Mouse (Mus musculus): ENCODE measurements around the gene Ociad1. TPM values are rescaled to one million over a fixed set of nuclear protein-coding genes. Genes with fewer than 3 reads are reported as not detected.
"Not testable (repeated sequence)": the region's sequence is repeated elsewhere in the genome, so short reads cannot be mapped to it uniquely, and the experiment has no call there.

Gene Ociad1
- polyA plus RNA-seq, 1 experiment: 213 TPM

DNA sequence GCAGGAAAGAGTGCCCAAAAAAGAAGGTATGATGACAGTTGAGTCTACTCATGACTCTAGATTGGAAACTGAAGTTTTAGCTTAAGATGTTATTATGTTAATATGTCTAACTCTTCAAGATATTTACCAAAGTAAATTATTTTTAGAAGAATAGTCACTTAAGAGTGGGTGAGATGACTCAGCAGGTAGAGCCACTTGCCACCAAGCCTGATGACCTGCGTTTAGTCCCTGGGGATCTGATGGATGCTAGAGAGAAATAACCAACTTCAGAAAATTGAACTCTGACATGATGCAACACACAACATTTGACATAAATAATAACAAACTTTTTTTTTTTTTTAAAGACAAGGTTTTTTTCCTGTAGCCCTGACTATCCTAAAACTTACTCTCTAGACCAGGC is 17.8 kb downstream of the Ociad1 start:
- H3ac ChIP-seq (ENCODE audit: control insufficient read depth, insufficient read length): no peak overlapping the region
- no peak overlapping the region for H3K4me2 ChIP-seq (ENCODE audit: low read depth)
- H3K36me3 ChIP-seq (ENCODE audit: control insufficient read depth, insufficient read depth): peaks cover 83% of the 10 kb centered on the region
- TF ChIP-seq USF1 (IDR thresholded peaks at IDR 0.05; ENCODE audit: low read depth): no peak
- no peak for TF ChIP-seq TCF12 (IDR thresholded peaks at IDR 0.05; ENCODE audit: insufficient read depth, poor library complexity, severe bottlenecking)
- TF ChIP-seq REST (IDR thresholded peaks at IDR 0.05; ENCODE audit: insufficient read depth, insufficient read length): no peak
- TF ChIP-seq TCF3 (IDR thresholded peaks at IDR 0.05; ENCODE audit: insufficient read length, low read depth): no peak
- no peak for TF ChIP-seq MAX (IDR thresholded peaks at IDR 0.05; ENCODE audit: low read depth)
- TF ChIP-seq MYOG (IDR thresholded peaks at IDR 0.05; ENCODE audit: control insufficient read depth in 1 of 3, insufficient read depth in 1 of 3, insufficient read length in 2 of 3, low read depth in 2 of 3): no peak
- TF ChIP-seq POLR2A (IDR thresholded peaks at IDR 0.05; ENCODE audit: insufficient read length, low read depth): no peak
- TF ChIP-seq MYOD1 (IDR thresholded peaks at IDR 0.05; ENCODE audit: control insufficient read depth in 1 of 3, insufficient read length in 2 of 3, low read depth in 2 of 3): no peak
- TF ChIP-seq SRF (IDR thresholded peaks at IDR 0.05; ENCODE audit: control insufficient read depth, insufficient read length, low read depth): no peak
- no peak for TF ChIP-seq CEBPB (IDR thresholded peaks at IDR 0.05; ENCODE audit: insufficient read depth, poor library complexity, severe bottlenecking)
- no peak for TF ChIP-seq E2F4 (IDR thresholded peaks at IDR 0.05; ENCODE audit: insufficient read depth)
- no peak for TF ChIP-seq POLR2AphosphoS2 (IDR thresholded peaks at IDR 0.05; ENCODE audit: insufficient read length, low read depth)
- no peaks in the 10 kb centered on the region for H3K79me2 ChIP-seq (ENCODE audit: control insufficient read depth, insufficient read depth)
- H3K4me3 ChIP-seq: no peak overlapping the region
- H3K27me3 ChIP-seq (ENCODE audit: control insufficient read depth, insufficient read depth, insufficient read length): no peaks in the 10 kb centered on the region

- H3K27me3 ChIP-seq (ENCODE audit: control insufficient read depth, insufficient read depth, insufficient read length): no peaks in the 10 kb centered on the region
- H3K4me2 ChIP-seq (ENCODE audit: low read depth): no peak overlapping the region
- H3ac ChIP-seq (ENCODE audit: control insufficient read depth, insufficient read length): no peak overlapping the region
- no peaks in the 10 kb centered on the region for H3K79me2 ChIP-seq (ENCODE audit: control insufficient read depth, insufficient read depth)
- peaks cover 77% of the 10 kb centered on the region for H3K36me3 ChIP-seq (ENCODE audit: control insufficient read depth, insufficient read depth)
- TF ChIP-seq REST (IDR thresholded peaks at IDR 0.05; ENCODE audit: insufficient read depth, insufficient read length): no peak
- no peak for TF ChIP-seq CEBPB (IDR thresholded peaks at IDR 0.05; ENCODE audit: insufficient read depth, poor library complexity, severe bottlenecking)
- no peak overlapping the region for H3K4me3 ChIP-seq
Measured at GRCm38 (mm10) chr5:73311458-73311857, 18.9 kb downstream of the Ociad1 start.

DNA sequence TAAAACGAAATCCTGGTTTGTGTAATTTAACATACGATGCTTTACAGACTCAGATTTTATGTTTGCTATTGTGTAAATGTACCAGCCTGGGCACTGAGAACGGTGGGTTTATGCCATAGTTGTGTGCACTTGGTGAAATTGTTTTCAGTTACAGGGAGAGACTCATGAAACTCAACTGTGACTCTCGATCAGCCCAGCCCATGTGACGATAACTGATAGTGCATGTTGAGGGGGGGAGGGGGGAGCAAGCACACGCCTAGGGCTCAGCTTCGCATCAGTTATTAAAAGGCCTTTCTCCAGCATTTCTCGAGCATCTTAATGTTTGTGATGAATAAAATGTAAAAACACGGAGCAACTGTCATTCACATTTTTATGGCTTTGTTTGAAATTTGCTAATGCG is 21.0 kb downstream of the Ociad1 start:
- H3ac ChIP-seq (ENCODE audit: control insufficient read depth, insufficient read length): no peak overlapping the region
- no peak overlapping the region for H3K4me2 ChIP-seq (ENCODE audit: low read depth)
- H3K79me2 ChIP-seq (ENCODE audit: control insufficient read depth, insufficient read depth): no peaks in the 10 kb centered on the region
- no peaks in the 10 kb centered on the region for H3K27me3 ChIP-seq (ENCODE audit: control insufficient read depth, insufficient read depth, insufficient read length)
- H3K4me3 ChIP-seq: no peak overlapping the region
- TF ChIP-seq MYOG (IDR thresholded peaks at IDR 0.05; ENCODE audit: control insufficient read depth in 1 of 3, insufficient read depth in 1 of 3, insufficient read length in 2 of 3, low read depth in 2 of 3) (no peak), SRF (IDR thresholded peaks at IDR 0.05; ENCODE audit: control insufficient read depth, insufficient read length, low read depth) (no peak), POLR2AphosphoS2 (IDR thresholded peaks at IDR 0.05; ENCODE audit: insufficient read length, low read depth) (no peak), POLR2A (IDR thresholded peaks at IDR 0.05; ENCODE audit: insufficient read length, low read depth) (no peak), TCF12 (IDR thresholded peaks at IDR 0.05; ENCODE audit: insufficient read depth, poor library complexity, severe bottlenecking) (no peak)
- peaks cover 71% of the 10 kb centered on the region for H3K36me3 ChIP-seq (ENCODE audit: control insufficient read depth, insufficient read depth)

DNA sequence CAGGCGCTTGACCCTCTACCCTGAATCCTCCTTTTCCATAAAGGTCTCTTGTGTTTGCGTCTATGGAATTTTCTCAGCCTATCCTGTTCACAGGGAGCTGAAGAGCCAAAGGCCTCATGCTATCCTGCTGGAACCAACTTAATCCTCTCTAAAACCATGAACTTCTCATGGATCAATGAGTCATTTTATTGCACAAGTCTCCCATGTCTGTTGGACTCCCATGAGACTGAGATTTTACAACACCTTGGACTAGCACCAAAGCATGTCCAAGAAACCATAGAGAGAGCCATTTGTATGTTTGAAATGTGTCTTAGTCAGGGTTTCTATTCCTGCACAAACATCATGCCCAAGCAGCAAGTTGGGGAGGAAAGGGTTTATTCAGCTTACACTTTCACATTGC is 22.1 kb downstream of the Ociad1 start:
- H3ac ChIP-seq (ENCODE audit: control insufficient read depth, insufficient read length): no peak overlapping the region
- no peaks in the 10 kb centered on the region for H3K79me2 ChIP-seq (ENCODE audit: control insufficient read depth, insufficient read depth)
- no peaks in the 10 kb centered on the region for H3K27me3 ChIP-seq (ENCODE audit: control insufficient read depth, insufficient read depth, insufficient read length)
- no peak overlapping the region for H3K4me2 ChIP-seq (ENCODE audit: low read depth)
- TF ChIP-seq TCF12 (IDR thresholded peaks at IDR 0.05; ENCODE audit: insufficient read depth, poor library complexity, severe bottlenecking): no peak
- TF ChIP-seq CEBPB (IDR thresholded peaks at IDR 0.05; ENCODE audit: insufficient read depth, poor library complexity, severe bottlenecking): peak; percentile 87
- H3K36me3 ChIP-seq (ENCODE audit: control insufficient read depth, insufficient read depth): peaks cover 62% of the 10 kb centered on the region
- no peak overlapping the region for H3K4me3 ChIP-seq

GRCm38 (mm10) chr5:73319306-73319705 is 26.7 kb downstream of the Ociad1 start:
- Histone ChIP-seq H3K79me2 (ENCODE audit: control insufficient read depth, insufficient read depth) (no peaks in the 10 kb centered on the region), H3K36me3 (ENCODE audit: control insufficient read depth, insufficient read depth) (peaks cover 22% of the 10 kb centered on the region), H3ac (ENCODE audit: control insufficient read depth, insufficient read length) (no peak overlapping the region), H3K27me3 (ENCODE audit: control insufficient read depth, insufficient read depth, insufficient read length) (no peaks in the 10 kb centered on the region), H3K4me2 (ENCODE audit: low read depth) (no peak overlapping the region), H3K4me3 (no peak overlapping the region)
- no peak for TF ChIP-seq SRF (IDR thresholded peaks at IDR 0.05; ENCODE audit: control insufficient read depth, insufficient read length, low read depth)
- TF ChIP-seq E2F4 (IDR thresholded peaks at IDR 0.05; ENCODE audit: insufficient read depth): no peak
- no peak for TF ChIP-seq REST (IDR thresholded peaks at IDR 0.05; ENCODE audit: insufficient read depth, insufficient read length)

- not testable (repeated sequence) for H3K27me3 ChIP-seq (ENCODE audit: control insufficient read depth, insufficient read depth, insufficient read length); H3K4me3 ChIP-seq; H3K36me3 ChIP-seq (ENCODE audit: control insufficient read depth, insufficient read depth); H3K4me2 ChIP-seq (ENCODE audit: low read depth); H3K79me2 ChIP-seq (ENCODE audit: control insufficient read depth, insufficient read depth); H3ac ChIP-seq (ENCODE audit: control insufficient read depth, insufficient read length)
Measured at GRCm38 (mm10) chr5:73322684-73323083, 30.1 kb downstream of the Ociad1 start.
